Mouse (Mus musculus): ENCODE data around the gene Pbxip1.

Pbxip1 gene

DNA sequence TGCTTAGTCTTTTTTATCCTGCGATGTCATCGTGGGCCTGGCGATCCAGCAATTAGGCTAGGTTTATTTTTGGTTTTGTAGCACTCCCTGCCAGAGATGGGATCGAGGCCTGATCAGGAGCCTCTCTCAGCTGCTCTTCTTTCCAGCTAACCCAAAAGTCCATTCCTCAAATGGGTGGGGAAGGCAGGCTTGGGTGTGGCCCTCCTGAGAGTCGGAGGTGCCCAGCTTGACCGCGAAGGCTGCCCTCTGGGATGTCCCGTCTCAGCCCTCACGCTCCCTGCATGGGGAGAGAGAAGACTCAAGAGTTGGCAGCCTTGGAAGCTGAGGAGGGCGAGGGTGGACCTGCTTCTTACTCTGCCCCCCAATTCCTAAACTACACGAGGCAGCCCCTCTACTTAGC lies 2.0 kb upstream of the Pbxip1 start:
- no peak for DNase-seq

DNA sequence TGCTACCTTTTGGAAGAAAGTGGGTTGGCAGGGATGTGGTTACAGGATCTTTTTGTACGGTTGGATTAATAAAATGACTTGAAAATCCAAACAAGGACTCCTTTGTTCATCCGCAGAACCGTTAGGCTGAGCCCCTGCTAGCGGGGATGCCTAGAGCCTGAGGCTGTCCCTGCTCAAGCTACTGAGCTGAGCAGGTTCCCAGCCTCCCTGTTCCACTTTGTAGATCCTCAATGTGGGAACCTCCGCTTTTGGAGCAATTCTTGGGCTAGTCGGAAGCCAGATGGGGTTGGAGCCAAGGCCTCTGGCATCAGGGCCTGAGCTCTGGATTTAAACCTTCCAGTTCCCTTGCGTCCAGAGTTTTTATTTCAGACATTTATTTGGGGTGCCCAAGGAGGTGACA lies 1.5 kb upstream of the Pbxip1 start:
- no peak for DNase-seq

DNA sequence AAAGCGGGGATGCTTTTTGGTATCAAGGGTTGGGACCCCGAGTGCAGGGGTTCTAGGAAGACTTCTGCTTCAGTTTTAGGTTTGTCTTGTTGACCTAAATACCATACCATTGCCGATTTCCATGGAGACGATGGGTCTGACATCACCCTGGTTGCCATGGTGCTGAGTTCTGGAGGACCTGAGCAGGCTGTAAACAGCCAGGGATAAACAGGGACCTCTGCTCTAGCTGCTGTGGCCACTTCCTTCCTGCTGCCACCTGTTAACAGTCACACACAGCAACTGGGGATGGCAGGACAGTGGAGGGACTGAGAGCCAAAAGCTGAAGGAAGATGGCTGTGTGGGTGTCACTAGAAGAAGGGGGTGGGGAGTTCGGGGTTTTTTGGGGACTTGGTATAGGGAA lies 763 bp downstream of the Pbxip1 start:
- peak in 1 of 2 experiments; percentile 63 for DNase-seq

DNA sequence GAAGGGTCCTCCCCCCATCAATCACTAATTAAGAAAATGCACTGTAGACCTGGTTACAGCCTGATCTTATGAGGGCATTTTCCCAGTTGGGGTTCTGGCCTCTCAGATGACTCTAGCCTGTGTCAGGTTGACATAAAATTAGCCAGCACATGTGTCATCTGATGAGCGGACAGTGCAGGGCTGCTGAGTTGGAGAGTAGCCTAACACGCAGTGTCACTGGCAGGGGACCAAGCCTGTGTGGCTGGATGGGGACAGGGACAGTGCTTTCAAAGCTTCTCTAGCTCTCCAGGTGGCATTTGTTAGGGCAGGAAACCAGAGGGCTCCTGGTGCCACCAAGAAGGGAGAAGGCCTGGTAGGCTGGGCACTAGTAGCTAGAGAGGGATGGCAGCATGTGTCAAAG lies 4.2 kb downstream of the Pbxip1 start:
- no peak for DNase-seq

DNA sequence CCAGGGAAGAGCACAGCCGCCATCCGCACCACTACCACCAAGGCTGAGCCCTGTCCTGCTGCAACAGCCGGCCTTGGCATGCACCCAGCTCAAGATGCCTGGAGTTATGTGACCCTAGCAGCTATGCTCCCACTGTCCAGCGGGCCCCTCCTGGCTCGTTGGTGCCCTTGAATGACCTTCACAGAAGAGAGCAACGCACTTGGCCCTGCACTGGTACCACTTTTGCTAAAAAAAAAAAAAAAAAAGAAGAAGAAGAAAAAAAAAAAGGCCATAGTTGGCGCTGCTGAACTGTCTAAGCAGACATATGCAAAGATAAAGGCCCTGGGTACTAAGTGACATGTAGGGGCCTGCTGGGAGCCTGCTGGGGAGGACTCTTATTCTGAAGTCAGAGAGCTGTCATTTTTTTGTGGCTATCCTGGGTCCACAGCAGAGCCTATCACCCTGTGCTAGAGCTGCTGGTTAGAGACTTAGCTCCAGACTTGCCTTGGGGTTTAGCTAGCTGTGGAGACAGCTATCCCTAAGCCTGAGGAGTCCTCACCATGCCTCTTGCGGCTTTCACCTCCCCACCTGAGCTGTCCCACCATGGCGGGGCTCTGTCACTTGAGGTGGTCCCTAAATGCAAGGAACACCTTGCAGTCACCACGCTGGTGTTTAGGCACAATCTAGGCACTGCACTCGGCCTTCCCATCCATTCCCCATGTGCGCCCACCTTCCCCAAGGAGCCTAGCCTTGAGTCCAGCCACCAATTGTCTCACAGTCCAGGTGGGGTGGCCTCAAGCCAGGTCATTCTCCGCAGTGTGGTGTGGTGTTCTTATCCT lies 12.4 kb downstream of the Pbxip1 start:
- DNase-seq, result peak; percentile 79 to 83

DNA sequence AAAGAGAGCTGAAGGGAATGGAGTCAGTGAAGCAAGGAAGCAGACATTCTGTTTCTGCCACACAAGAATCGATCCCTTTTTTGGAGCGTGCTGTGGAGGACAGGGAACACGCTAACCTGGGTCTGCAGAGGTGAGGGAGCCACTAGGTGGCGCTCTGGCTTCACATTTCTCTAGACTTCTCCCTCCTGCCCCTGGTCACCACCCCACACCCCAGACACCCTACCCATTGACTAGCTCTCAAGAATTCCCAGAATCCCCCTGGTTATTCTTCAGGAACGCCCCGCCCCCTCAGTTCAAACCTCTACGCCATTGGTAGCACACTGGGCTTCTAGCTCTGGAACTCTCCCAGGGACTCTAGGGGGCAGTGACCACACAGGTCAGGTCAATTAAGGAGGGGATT lies 13.0 kb downstream of the Pbxip1 start:
- peak; percentile 84 to 86 for DNase-seq

DNA sequence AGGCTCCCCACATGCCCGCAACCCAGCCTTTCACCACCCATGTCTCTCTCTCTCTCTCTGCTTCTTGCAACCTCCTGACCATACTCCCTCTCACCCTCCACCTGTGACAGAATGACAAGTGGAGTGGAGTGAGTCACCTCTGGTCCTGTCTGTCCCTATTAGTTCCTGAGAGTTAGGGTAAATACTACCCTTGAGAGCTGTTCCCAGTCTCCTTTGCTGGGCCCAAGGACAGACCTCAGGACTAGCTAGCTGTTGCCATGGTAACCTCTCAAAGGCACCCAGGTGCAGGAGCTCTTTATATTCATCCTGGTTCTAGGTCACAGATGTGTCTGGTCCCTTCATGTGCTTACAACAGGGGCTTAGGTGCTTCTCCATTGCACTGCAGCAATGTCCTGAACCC lies 15.4 kb downstream of the Pbxip1 start:
- no peak for DNase-seq

DNA sequence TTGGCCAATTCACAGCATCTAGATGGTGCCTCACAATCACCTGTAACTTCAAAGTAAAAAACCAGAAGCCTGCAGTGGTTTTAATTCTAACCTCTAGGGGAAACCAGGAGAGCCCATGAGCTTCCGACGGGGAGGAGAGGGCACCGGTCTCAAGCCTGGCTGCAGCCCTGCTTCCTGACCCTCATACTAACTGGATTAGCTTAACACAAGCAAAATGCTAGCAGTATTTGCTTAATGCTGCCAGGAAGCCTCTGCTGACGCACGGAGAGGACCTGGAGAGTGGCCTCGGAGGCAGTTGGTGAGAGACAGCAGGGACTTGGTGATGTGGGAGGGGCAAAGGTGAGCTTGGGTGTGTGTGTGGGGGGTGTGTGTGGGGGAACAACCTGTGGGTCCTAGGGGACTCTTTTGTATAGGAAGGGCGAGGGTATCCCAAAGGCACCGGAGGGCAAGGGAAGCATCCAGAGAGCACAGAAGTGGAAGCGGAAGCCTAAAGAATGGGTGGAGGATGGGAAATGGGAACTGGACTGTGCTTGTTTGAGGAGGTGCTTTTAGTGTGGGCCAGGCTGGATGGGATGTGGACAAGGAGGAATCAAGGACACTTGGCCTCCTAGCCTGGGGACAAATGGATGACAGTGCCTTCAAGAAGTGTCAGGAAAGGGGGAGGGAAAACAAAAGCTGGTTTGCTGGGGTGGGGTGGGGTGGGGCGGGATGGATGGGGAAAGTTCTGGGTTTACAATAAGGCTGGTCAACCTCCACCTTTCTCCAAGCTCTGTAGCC lies 18.1 kb downstream of the Pbxip1 start, which contains the start of gene Pmvk:
Pmvk (plus strand) TSS at position 141 of the 777 bp plus-strand sequence.
- DNase-seq, result no peak

DNA sequence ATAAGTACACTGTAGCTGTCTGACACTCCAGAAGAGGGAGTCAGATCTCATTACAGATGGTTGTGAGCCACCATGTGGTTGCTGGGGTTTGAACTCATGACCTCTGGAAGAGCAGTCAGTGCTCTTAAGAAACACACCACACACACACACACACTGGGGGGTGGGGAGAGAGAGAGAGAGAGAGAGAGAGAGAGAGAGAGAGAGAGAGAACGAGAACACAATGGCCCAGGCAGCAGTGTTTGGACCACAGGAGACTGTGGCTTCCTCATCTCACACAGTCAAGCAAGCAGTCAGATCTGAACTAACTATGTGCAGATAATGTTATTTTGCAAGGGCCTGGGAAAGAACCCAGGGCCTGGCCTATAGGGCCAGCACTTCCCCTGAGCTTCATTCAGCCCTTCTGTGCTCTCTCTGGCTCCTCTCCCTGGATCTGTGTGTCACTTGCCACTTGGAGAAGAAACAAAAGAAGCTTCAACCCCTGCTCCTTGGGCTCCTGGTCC lies 19.3 kb downstream of the Pbxip1 start:
- DNase-seq, result no peak

DNA sequence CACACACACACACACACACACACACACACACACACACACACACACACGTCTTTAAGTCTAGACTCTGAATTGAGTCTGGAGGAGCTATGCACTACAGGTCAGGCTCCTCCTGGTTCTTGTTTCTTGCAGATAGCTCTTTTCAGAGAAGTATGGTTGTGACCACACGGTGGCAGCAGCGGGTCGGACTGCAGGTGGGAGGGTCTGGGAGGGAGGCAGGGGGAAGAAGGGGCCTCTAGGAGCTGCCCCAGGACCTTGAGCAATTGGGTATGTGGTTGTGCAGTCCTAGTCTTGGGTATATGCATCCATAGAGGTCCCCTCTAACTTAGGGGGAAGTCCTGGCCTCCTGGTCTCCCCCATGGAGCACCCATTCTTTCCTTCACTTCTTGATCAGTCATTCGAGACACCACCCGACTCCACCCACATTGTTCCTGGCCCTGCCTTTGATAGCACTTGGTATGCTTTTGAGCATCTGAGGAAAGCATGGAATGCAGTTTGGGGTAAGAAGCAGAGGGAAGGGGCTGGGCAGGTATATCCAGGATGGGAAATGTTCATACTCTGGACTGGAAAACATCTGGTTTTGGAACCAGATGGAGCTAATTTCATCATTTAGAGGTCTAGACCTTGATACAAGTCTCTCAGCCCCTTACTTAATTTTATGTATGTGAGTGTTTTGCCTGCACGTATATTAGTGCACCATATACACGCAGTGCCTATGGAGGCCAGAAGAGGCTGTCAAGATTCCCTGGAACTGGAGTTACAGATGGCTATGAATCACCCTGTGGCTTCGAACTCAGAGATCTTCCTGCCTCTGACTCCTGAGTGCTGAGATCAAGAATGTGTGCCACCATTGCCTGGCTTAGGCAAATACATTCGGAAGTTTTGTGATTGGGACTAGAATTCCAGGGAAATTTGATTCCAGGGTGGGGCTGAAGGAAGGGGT lies 20.5 kb downstream of the Pbxip1 start:
- peak; percentile 78 to 86 for DNase-seq

DNA sequence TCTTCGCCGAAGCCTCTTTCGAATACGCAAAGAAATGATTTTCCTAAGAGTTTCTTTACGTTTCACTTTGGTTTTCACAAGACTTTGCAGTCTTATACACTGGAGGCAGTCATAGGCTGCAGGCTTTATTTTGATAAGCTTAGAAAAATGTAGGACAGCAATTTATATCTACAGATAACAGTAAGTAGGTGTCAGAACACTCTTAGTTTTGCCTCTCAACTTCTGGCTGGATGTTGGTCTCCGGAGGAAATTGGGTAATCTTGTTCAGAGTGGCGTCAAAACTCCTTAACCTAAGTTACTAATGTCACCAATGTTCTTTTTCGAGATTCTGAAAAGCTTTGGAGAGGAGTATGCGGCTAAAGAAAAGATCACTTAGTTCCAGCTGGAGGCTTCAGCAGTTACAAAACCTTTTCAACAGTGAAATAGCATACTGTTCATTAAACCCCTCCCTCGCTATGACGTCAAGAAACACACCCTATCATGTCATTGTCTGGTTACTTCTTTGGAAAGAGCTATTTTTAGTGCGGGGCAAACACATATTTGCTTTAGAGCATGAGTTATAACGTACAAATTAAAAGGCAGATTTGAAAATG lies 22.0 kb downstream of the Pbxip1 start:
- DNase-seq, result no peak

DNA sequence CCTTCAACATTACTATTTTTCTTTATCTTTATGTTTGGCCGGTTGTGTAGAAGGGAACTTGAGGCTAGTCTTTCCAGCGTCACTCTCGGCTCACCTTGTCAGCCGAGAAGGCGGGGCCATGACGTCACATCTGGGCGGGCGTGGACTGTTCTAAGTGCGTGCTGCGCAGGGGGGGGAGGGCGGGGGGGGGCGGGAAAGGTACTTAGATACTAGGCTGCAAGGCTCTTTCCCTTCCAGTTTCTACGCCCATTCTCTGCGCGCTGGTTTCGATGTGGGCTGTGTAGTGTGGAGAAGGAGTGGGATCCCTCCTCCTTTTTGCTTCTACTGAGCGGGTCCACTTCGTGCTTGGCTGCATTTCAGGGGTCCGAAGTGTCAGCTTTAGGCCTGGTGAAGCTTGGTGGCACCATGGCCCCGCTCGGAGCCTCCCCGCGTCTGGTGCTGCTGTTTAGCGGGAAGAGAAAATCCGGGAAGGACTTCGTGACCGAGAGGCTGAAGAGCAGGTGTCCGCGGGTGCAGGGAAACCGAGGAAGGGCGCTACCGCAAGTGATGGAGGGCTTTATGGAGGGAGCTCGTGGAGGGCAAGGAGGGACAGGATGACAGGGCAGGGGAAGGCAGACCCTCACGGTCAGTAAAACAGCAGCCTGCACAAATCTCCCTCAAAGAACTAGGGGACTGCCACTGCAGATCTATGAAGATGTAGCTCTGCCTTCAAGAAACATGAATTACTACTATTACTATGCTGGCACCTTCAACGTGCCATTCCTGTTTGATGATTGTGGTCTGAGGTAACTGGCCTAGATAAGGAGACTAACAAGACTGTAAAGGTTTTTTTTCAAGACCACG lies 22.7 kb downstream of the Pbxip1 start:
- DNase-seq, result peak; percentile 96 to 99

DNA sequence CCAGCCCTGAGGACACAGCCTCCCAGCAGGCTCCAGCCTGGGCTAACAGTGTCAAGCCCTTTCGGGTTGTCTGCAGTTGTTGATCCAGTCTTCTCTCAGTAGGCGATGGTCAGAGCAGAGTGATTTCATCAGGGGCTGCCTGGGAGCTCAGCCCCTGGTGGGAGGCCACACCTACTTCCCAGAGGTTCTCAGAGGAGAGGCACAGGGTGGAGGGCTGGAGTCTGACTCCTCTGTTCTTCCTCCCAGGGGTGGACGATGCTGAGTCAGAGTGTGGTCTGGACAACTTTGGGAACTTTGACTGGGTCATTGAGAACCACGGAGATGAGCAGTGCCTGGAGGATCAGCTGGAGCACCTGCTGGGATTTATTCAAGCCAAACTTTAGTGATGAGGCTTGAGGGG lies 31.8 kb downstream of the Pbxip1 start:
- no peak for DNase-seq

DNA sequence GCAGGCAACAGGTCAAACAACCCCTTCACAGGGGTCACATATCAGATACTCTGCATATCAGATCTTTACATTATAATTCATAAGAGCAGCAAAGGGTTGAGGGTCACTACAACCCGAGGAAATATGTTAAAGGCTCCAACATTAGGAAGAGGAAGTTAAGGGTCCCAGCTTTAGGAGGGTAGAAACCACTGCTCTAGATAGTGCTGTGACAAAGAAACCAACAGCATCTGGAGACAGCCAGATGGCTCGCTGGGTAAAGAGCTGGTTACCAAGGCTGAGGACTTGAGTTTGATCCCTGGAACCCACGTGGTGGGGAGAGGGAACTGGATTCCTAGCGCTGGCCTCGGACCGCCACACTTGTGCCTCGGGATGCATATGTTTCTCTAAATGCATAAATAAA lies 35.8 kb downstream of the Pbxip1 start:
- no peak for DNase-seq

DNA sequence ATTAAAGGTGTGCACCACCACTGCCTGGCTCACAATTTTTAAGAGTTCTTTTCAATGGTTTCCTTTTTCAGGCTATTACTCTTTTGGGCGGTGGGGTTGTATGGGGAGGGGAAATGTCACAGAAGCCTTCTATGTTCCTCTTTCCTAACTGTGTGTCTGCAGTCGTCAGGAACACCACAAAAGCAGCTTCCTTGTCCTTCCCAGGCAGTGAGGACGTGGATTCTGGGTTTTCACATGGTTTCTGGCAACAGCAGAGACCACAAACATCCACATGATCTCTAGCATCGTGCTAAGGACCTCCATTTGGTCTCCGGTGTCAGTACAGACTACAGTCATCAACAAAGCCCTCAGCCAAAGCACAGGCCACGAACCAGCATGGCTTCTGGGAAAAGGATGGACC lies 37.3 kb downstream of the Pbxip1 start:
- no peak for DNase-seq

DNA sequence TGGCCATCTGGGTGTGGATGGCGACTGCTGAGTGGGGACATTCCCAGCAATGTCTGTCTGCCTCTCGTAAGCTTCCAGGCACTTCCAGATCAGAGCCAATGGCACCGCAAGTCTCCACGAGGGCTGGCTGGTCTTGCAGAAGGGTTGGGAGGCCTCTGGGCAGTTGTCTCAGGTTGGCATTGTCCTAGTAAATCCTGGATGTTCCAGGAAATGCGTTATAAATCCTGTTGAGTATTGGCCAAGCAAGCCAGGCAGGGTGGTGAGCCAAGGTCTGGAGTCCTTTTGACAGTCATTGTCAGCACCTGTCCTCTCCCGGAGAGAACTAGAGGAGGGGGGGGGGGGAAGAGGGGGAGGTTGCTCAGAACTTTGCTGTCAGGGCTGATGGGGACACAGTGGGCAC lies 42.5 kb downstream of the Pbxip1 start:
- DNase-seq, result no peak

DNA sequence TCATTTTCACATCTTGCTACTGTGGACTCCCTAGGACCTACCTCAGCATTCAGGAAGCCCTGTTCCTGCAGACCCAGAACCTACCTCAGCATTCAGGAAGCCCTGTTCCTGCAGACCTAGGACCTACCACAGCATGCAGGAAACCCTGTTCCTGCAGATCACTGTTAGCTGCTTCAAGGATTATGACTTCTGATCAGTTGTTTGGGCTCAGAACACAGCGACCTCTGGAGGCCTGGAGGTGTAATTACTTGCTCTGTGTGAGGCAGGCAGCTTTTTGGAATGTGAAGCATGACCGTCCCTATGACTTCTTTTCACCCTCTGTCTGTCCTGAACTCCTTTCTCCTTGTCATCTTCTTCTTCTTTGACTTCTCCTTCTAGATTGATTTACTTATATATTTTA lies 45.0 kb downstream of the Pbxip1 start:
- no peak for DNase-seq

DNA sequence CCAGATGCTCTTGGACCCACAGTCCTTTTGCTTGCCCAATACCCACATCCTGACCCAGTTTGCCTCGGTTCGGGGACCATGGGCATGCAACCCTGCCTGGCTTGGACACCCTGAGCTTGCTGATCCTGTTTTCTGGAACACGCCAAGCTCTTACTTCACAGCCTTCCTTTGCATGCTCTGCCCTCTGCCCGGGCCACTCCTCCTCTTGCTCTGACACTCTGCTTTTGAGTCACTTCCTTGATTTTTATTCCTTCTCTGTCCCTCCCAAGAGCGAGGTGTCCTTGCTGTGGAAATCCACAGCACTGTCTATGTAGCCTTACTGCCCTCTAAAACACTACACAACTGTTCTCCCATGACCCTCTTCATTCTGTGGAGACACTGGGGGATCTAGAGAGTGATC lies 45.7 kb downstream of the Pbxip1 start:
- DNase-seq, result no peak

DNA sequence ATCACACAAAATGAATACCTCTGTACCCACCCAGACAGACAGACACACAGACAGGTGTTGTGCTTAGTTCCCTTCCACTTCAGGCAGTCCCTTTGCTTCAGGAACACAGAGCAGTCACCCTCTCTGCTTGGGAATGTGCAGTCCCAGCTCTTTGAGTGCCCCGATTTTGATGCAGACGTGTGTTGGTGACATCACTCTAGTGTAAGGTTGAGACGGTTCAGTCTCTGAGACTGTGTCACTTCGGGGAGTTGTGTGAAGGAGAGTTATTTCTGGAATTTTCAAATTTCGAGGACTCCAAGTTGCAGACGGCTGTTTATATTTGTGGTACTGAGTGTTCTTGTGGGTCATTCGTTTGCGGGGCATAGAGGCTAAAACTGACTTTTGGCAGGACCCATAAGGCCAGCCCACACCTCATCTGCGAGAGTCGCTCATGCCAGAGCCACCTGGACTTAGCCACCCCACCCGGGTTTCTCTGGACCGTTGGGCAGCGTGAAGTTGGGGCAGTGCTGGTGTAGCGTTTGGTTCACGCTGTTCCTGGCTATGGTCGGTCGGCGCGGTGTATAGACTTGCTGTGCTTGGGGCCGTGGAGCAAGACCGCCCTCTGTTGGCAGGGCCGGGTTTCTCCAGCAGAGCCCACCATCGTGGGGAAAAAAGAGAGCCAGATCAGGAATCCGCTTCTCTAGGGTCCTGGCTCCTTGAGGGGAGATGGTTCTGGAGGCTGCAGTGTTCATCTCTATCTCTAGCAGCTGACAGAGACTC lies 48.4 kb downstream of the Pbxip1 start:
- DNase-seq, result peak; percentile 81 to 83

DNA sequence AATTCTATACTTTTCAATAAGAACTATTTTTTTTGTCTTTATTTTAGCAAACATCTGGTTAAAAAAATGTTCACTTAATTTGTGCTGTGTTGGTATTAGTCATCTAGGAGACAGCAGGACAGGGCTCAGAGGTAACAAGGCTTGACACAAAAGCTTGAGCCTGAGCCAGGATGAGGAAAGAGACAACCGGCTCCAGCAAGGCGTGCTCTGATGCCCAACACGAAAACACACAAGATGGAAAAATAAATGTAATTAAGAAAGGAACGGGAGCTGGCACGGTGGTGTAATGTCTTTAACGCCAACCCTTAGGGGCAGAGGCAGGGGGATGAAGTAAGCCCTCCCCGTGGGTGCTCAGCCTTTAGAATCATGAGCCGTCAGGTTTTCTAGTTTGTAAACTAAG lies 49.6 kb downstream of the Pbxip1 start:
- no peak for DNase-seq

All from kidney, postnatal 25 days (tissue).